In the genomic region with DNA sequence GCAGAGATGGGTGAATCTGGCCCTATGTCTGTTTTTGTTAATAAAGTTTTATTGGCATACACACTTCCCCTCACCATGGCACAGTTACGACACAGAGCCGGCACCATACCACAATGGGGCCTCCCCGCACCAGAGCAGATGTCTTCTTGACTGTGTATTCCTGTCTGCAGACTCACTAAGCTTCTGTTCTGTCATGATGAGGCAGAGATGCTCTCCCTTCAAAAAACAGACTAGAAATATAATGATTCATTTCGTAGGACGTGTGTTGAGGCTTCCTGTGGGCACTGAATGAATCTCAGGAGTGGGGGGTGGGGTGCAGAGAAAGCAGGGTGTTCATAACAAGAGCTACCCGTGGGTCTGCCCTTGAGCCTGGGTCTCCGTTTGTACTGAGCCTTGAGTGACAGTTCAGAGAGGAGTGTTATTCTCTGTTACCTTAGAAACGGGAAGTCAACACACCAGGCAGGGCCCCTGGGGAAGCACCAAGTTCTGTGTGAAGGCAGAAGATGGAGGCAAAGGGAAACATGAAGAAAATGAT, we compare ENCODE assay signal across 8 mouse cellular contexts. TPM values are rescaled to one million over a fixed set of nuclear protein-coding genes. Genes with fewer than 3 reads are reported as not detected.
A peak's percentile ranks its signal among the peaks of the same experiment; 100 is the strongest.
DNase-seq lines count a peak whose midpoint lies in the region; ATAC-seq lines count a peak whose summit lies in the region.

No protein-coding gene starts in this region.

- WGBS in kidney, embryonic 14.5 days, result 43% methylated on average over 8 of the region's 8 CpGs

- H3K4me2 ChIP-seq in kidney, embryonic 14.5 days (replicated peaks; ENCODE audit: low read depth, low read length), result no peak overlapping the region

- no peaks in the 10 kb centered on the region for H3K9me3 ChIP-seq in kidney, embryonic 14.5 days (ENCODE audit: control insufficient read depth, low read length)

- no peak for DNase-seq in kidney, adult 8-10 months
- peak; percentile 16 to 18 for DNase-seq in heart, postnatal 14 days
- DNase-seq in thymus, postnatal 0 days (ENCODE audit: low spot score), result peak; percentile 70
- no peak for DNase-seq in layer of hippocampus, postnatal 36 days
- no peak for DNase-seq in cerebellum, postnatal 36 days

- H3K4me1 ChIP-seq in kidney, embryonic 14.5 days (ENCODE audit: control insufficient read depth, insufficient read depth, low read length), result 0 out of 2 replicates have a peak, but pooled peaks cover 4% of the 10 kb centered on the region

- H3K9ac ChIP-seq in kidney, embryonic 14.5 days (ENCODE audit: low read depth, low read length), result no peak overlapping the region

- H3K36me3 ChIP-seq in kidney, embryonic 14.5 days (ENCODE audit: control insufficient read depth, insufficient read depth, low read length), result no peaks in the 10 kb centered on the region

- 0 out of 2 replicates have a peak, but pooled peaks have one; percentile 40 for ATAC-seq in kidney, embryonic 14.5 days (ENCODE audit: low FRiP score, low TSS enrichment)
- ATAC-seq in common myeloid progenitor, adult 5-6 weeks (replicated peaks; ENCODE audit: low read depth, poor library complexity, severe bottlenecking), result peak; percentile 89
- peak; percentile 38 for ATAC-seq in megakaryocyte-erythroid progenitor cell, adult 5-6 weeks (replicated peaks; ENCODE audit: low FRiP score, low TSS enrichment, poor library complexity, severe bottlenecking)

- intact Hi-C loops in heart, postnatal 14 days (cut with DNase I), result no loop called here

- H3K4me3 ChIP-seq in kidney, embryonic 14.5 days (ENCODE audit: low read length), result no peak overlapping the region

- H3K27ac ChIP-seq in kidney, embryonic 14.5 days (ENCODE audit: low read depth, low read length), result no peak overlapping the region

- H3K27me3 ChIP-seq in kidney, embryonic 14.5 days (ENCODE audit: control insufficient read depth, insufficient read depth, low read length), result no peaks in the 10 kb centered on the region

RNA-seq across cellular contexts. Expression of a gene that starts 48.0 kb away (rescaled TPM):
- 3.7 and 4.6 TPM in 2 replicates for polyA plus RNA-seq in kidney, embryonic 14.5 days (2014; fragmentation: Nextera tagmentation; extraction: Ambion mirVana)
- total RNA-seq in common myeloid progenitor, adult 5-6 weeks (2017), result 9.0 and 12.9 TPM in 2 replicates
- 1 to 10 TPM; 3.9 to 4.3 TPM for total RNA-seq in heart, postnatal 14 days (2021)
- total RNA-seq in megakaryocyte-erythroid progenitor cell, adult 5-6 weeks (2014; fragmentation: Nextera tagmentation), result 14.5 and 21.6 TPM in 2 replicates
- total RNA-seq in megakaryocyte-erythroid progenitor cell, adult 5-6 weeks (2017), result 12.7 and 13.6 TPM in 2 replicates
- polyA plus RNA-seq in thymus, postnatal 0 days (2015; fragmentation: Nextera tagmentation; extraction: Ambion mirVana), result 0.92 and 1.1 TPM in 2 replicates
- 10 to 100 TPM; 48.9 to 49.5 TPM for total RNA-seq in layer of hippocampus, postnatal 36 days (2021)

Comparison
In these comparisons a context has a peak if more than half of its experiments do, and no peak if none do; other contexts are left out.
1. ATAC-seq: peak in every context shown above with its lines; median percentile 89 in common myeloid progenitor, adult 5-6 weeks; 40 in kidney, embryonic 14.5 days; 38 in megakaryocyte-erythroid progenitor cell, adult 5-6 weeks.
2. DNase-seq: peak in heart, postnatal 14 days (2 of 2) and thymus, postnatal 0 days (single experiment); none in kidney, adult 8-10 months (0 of 2), layer of hippocampus, postnatal 36 days (0 of 2) and cerebellum, postnatal 36 days (0 of 2).